Mouse (Mus musculus) spleen, adult 2 months (tissue): Measurements from ENCODE around the gene Cldn3.

Source experiments
- CTCF ChIP-seq: fragments of 200-500 bp; IDR thresholded peaks from 2 replicates; pipeline ENCODE4 v1.5.1; 2011; ENCODE audit warnings: mild to moderate bottlenecking, inconsistent platforms; ENCODE audit not compliant: insufficient read depth, insufficient read length, insufficient replicate concordance; ENCODE audit errors: extremely low read depth
- POLR2A ChIP-seq: fragments of 200-500 bp; IDR thresholded peaks from 2 replicates; pipeline ENCODE4 v1.6.1; 2011; ENCODE audit warnings: low read depth, low read length, inconsistent platforms

DNA sequence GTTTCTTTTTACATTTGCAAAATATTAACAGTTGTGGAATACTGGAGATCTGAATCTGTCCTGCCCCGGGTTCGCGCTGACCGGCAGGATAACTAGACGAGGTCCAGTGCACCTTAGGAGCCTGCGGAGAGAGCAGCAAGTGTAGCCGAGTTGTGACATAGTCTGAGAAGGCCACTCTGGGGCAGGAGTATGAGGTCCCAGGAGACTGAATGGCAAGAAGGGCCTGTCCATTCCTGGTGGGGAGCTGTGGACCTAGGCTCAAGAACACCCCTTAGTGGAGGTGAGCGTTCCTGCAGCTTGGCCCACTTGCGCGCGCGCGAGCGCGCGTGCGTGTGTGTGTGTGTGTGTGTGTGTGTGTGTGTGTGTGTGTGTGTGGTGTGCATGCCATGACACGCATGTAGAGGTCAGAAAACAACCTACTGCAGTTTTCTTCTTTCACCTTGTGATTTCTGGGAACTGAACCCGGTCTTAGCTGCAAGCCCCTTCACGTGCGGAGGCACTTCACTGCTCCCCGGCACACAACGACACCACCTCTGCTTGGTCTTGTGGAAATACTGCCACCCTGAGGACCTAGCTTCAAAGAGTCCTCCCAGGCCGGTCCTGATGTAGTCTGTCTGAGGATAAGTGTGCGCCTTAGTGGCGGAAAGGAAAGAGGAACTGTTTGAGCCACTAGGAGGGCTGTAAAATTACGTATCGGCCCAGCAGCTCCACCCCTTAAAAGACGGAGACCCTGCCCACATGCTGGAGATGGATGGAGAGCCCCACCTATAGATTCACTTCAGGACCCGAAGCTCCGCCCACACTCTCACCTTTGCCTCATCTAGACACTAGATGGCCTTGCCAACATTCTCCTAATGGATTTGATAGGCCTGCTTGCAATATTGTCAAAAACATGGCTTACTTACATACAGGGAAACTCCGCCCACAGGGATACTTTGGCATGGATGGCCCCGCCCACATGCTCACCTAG, 19.9 kb upstream of the Cldn3 start:
- TF ChIP-seq CTCF: peak; percentile 36; the same call in 1 of the 2 replicates
- no peak for TF ChIP-seq POLR2A
